Mouse (Mus musculus): Measurements from ENCODE around the gene Tnfaip8l2.

GRCm38 (mm10) chr3:95130081-95130480, 12.1 kb downstream of the Tnfaip8l2 start:
- TF ChIP-seq CTCF (IDR thresholded peaks at IDR 0.05; ENCODE audit: borderline replicate concordance, control insufficient read depth, extremely low read depth, insufficient read depth, low read length, poor library complexity), result no peak
- no peak for TF ChIP-seq POLR2A (IDR thresholded peaks at IDR 0.05; ENCODE audit: control insufficient read depth, extremely low read depth, insufficient read depth, low read length, poor library complexity)

All from thymus, adult 2 months (tissue).